Mouse (Mus musculus): ENCODE measurements at regions not wholly inside any gene's neighbourhood (a gene's known extent, or its start where the extent isn't known, plus 50 kb on each side); places are given as distances from the start of the nearest gene placed in this dataset.

DNA sequence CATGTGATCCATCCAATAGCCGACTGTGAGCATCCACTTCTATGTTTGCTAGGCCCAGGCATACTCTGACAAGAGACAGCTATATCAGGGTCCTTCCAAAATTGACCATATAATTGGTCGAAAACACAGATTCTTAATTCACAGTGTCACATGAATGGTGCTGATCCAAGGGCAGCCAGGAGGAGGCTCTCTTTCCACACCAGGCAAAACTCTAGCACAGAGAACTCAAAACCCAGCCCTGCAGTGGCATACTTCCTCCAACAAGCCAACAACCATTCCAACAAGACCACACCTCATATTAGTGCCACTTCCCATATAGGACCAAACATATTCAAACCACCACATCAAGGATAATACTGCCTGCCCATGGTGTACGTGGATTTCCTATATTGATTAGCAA, 68.1 kb upstream of the Tas2r118 start:
- in situ Hi-C loops (cut with MboI; ENCODE audit: low pct_unique_long_range_greater_than_20kb in 1 of 2, low sequenced_read_pairs in 2 of 2, unreplicated experiment in 1 of 2), result loop anchor here in 1 of 2 experiments (25.0 kb wide), 1 partner anchor 349 kb away; no protein-coding TSS in a partner anchor

DNA sequence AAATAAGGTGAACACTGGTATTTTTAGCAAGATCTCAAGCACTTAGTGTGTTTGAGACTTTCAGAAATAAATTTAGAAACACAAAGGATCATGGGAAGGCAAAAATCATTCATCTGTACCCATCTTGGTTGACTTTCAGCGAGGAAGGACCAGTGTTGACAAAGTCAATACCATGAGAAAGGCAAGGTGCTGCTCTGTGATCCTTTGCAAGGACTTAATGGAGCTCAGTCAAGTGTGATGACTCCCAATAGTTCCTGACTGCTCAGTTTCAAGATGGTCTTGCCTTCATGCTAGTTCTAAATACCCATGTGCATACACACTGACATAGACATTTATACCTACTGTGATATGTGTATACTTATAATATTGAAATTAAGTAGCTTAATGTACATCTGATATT, 56.5 kb upstream of the Tas2r118 start:
- in situ Hi-C loops (cut with MboI; ENCODE audit: low pct_unique_long_range_greater_than_20kb in 1 of 2, low sequenced_read_pairs in 2 of 2, unreplicated experiment in 1 of 2), result loop anchor here in 1 of 2 experiments (25.0 kb wide), 1 partner anchor 361 kb away; no protein-coding TSS in a partner anchor

DNA sequence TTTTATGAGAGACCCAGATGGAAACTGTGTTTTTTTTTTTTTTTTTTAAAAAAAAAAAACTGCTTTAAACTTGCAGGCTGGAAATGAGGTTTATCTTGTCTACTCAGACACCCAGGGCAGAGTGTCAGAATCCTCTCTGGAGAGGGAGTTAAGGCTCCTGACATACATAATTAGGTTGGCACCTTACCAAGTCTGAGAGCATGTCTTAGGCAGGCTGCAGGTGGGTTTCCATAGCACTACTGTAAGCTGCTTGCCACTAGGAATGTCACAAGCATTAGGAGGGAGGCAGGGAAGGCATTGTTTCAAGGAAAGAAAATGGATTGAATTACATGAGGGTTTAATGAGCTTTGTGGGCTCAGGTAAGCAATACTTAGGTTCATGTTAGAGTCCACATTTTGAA, 55.9 kb upstream of the Tas2r118 start:
- in situ Hi-C loops (cut with MboI; ENCODE audit: low pct_unique_long_range_greater_than_20kb in 1 of 2, low sequenced_read_pairs in 2 of 2, unreplicated experiment in 1 of 2), result loop anchor here in 1 of 2 experiments (25.0 kb wide), 1 partner anchor 362 kb away; no protein-coding TSS in a partner anchor

Measured in mouse embryonic stem cell (cell line).